Mouse (Mus musculus) midbrain, embryonic 16.5 days (tissue): Measurements from ENCODE around the gene Oxct2a. TPM values are rescaled to one million over a fixed set of nuclear protein-coding genes. Genes with fewer than 3 reads are reported as not detected.
"Not testable (repeated sequence)": the region's sequence is repeated elsewhere in the genome, so short reads cannot be mapped to it uniquely, and the experiment has no call there.

ENCODE experiments used
- ATAC-seq: fragments of 200-750 bp; cut with Nextera tagmentation; 2 replicates; pipeline ENCODE4 v1.8.0; 2017; ENCODE audit warnings: moderate TSS enrichment
- H3K27ac ChIP-seq: fragments of 300-500 bp; sonication (generic); 2 replicates; pipeline ENCODE4 v1.5.1; 2014; ENCODE audit warnings: mild to moderate bottlenecking, low read length, mixed read lengths
- H3K27me3 ChIP-seq: fragments of 300-500 bp; sonication (generic); 2 replicates; pipeline ENCODE4 v1.6.1; 2014; ENCODE audit warnings: low read depth, low read length, mixed read lengths; ENCODE audit not compliant: control insufficient read depth, insufficient read depth
- H3K36me3 ChIP-seq: fragments of 300-500 bp; sonication (generic); 2 replicates; pipeline ENCODE4 v1.6.1; 2014; ENCODE audit warnings: mild to moderate bottlenecking, low read length, moderate library complexity, mixed read lengths; ENCODE audit not compliant: control insufficient read depth, insufficient read depth
- H3K4me1 ChIP-seq: fragments of 300-500 bp; sonication (generic); 2 replicates; pipeline ENCODE4 v1.6.1; 2014; ENCODE audit warnings: mild to moderate bottlenecking, low read length, mixed read lengths; ENCODE audit not compliant: control insufficient read depth, insufficient read depth
- H3K4me2 ChIP-seq: fragments of 300-500 bp; sonication (generic); 2 replicates; pipeline ENCODE4 v1.6.1; 2014; ENCODE audit warnings: mild to moderate bottlenecking, low read length, mixed read lengths
- H3K4me3 ChIP-seq: fragments of 300-500 bp; sonication (generic); 2 replicates; pipeline ENCODE4 v1.5.1; 2014; ENCODE audit warnings: low read depth, mild to moderate bottlenecking, low read length, moderate library complexity, mixed read lengths
- H3K9ac ChIP-seq: fragments of 300-500 bp; sonication (generic); 2 replicates; pipeline ENCODE4 v1.6.1; 2014; ENCODE audit warnings: low read depth, low read length, mixed read lengths
- H3K9me3 ChIP-seq: fragments of 300-500 bp; sonication (generic); replicated peaks from 2 replicates; pipeline ENCODE4 v1.6.1; 2014; ENCODE audit warnings: mild to moderate bottlenecking, low read length, mixed read lengths; ENCODE audit not compliant: control insufficient read depth, poor library complexity, severe bottlenecking
- WGBS: fragments of 180-500 bp; shearing (Covaris S2); extraction: QIAGEN DNeasy Blood & Tissue Kit; methylation state at CpG from one replicate; pipeline ENCODE4 v1.1.7; 2014; 5-methylcytosine and 5-hydroxymethylcytosine counted together
- polyA plus RNA-seq: library from polyadenylated mRNA; unstranded; fragments of >200 nt; fragmentation: Nextera tagmentation; extraction: Ambion mirVana; gene quantifications from 2 replicates; pipeline ENCODE4 v1.2.1, GENCODE M21; 2015

Oxct2a gene
- polyA plus RNA-seq, 1 experiment from 2014 or later: not detected

GRCm38 (mm10) chr4:123298980-123299670 is 24.3 kb downstream of the Oxct2a start:
- WGBS: 93% methylated on average over 11 of the region's 11 CpGs
- H3K9ac ChIP-seq: no peak overlapping the region
- ATAC-seq: no peak
- no peaks in the 10 kb centered on the region for H3K9me3 ChIP-seq
- peaks cover 47% of the 10 kb centered on the region for H3K36me3 ChIP-seq
- H3K4me3 ChIP-seq: no peak overlapping the region
- H3K4me1 ChIP-seq: no peaks in the 10 kb centered on the region
- no peak overlapping the region for H3K4me2 ChIP-seq
- H3K27me3 ChIP-seq: no peaks in the 10 kb centered on the region
- H3K27ac ChIP-seq: no peak overlapping the region

- no peak for ATAC-seq
- WGBS: 91% methylated on average over 4 of the region's 4 CpGs
- peaks cover 43% of the 10 kb centered on the region for H3K36me3 ChIP-seq
Observed at GRCm38 (mm10) chr4:123298226-123298625, 25.2 kb downstream of the Oxct2a start.

GRCm38 (mm10) chr4:123297195-123297960 is 26.1 kb downstream of the Oxct2a start:
- peaks cover 44% of the 10 kb centered on the region for H3K36me3 ChIP-seq
- no peaks in the 10 kb centered on the region for H3K4me1 ChIP-seq
- no peak overlapping the region for H3K9ac ChIP-seq
- H3K27ac ChIP-seq: no peak overlapping the region
- ATAC-seq: no peak
- H3K9me3 ChIP-seq: no peaks in the 10 kb centered on the region
- 89% methylated on average over 22 of the region's 22 CpGs for WGBS
- H3K27me3 ChIP-seq: no peaks in the 10 kb centered on the region
- H3K4me3 ChIP-seq: no peak overlapping the region
- no peak overlapping the region for H3K4me2 ChIP-seq

More at GRCm38 (mm10) chr4:123298226-123298625, 25.2 kb downstream of the Oxct2a start:
- H3K4me3 ChIP-seq: no peak overlapping the region
- H3K9me3 ChIP-seq: no peaks in the 10 kb centered on the region
- no peak overlapping the region for H3K27ac ChIP-seq
- no peak overlapping the region for H3K9ac ChIP-seq
- H3K27me3 ChIP-seq: no peaks in the 10 kb centered on the region
- H3K4me2 ChIP-seq: no peak overlapping the region
- no peaks in the 10 kb centered on the region for H3K4me1 ChIP-seq

GRCm38 (mm10) chr4:123296148-123296534 is 27.3 kb downstream of the Oxct2a start:
- no peak for ATAC-seq
- no peaks in the 10 kb centered on the region for H3K27me3 ChIP-seq
- 83% methylated on average over 5 of the region's 5 CpGs for WGBS
- H3K9me3 ChIP-seq: no peaks in the 10 kb centered on the region
- no peak overlapping the region for H3K27ac ChIP-seq
- H3K36me3 ChIP-seq: peaks cover 42% of the 10 kb centered on the region
- no peak overlapping the region for H3K4me3 ChIP-seq
- no peak overlapping the region for H3K4me2 ChIP-seq
- H3K9ac ChIP-seq: no peak overlapping the region
- H3K4me1 ChIP-seq: no peaks in the 10 kb centered on the region

- no peak for ATAC-seq
Observed at GRCm38 (mm10) chr4:123295516-123296147, 27.8 kb downstream of the Oxct2a start.

GRCm38 (mm10) chr4:123295026-123295425 is 28.4 kb downstream of the Oxct2a start:
- not testable (repeated sequence) for ATAC-seq, H3K27me3 ChIP-seq, H3K4me1 ChIP-seq, H3K9ac ChIP-seq, H3K9me3 ChIP-seq, H3K27ac ChIP-seq, H3K4me3 ChIP-seq, H3K4me2 ChIP-seq
- 94% methylated on average over 15 of the region's 15 CpGs for WGBS
- H3K36me3 ChIP-seq: peaks cover 46% of the 10 kb centered on the region

More at GRCm38 (mm10) chr4:123295516-123296147, 27.8 kb downstream of the Oxct2a start:
- 94% methylated on average over 21 of the region's 21 CpGs for WGBS
- Histone ChIP-seq H3K4me1 (no peaks in the 10 kb centered on the region), H3K9me3 (no peaks in the 10 kb centered on the region), H3K4me2 (no peak overlapping the region), H3K36me3 (peaks cover 45% of the 10 kb centered on the region), H3K27me3 (no peaks in the 10 kb centered on the region), H3K4me3 (no peak overlapping the region), H3K9ac (no peak overlapping the region), H3K27ac (no peak overlapping the region)

- H3K4me2 ChIP-seq: no peak overlapping the region
- no peaks in the 10 kb centered on the region for H3K4me1 ChIP-seq
- no peak for ATAC-seq
- peaks cover 50% of the 10 kb centered on the region for H3K36me3 ChIP-seq
- no peak overlapping the region for H3K9ac ChIP-seq
- 85% methylated on average over 7 of the region's 7 CpGs for WGBS
- no peaks in the 10 kb centered on the region for H3K27me3 ChIP-seq
- H3K4me3 ChIP-seq: no peak overlapping the region
- no peaks in the 10 kb centered on the region for H3K9me3 ChIP-seq
- no peak overlapping the region for H3K27ac ChIP-seq
Observed at GRCm38 (mm10) chr4:123293661-123294443, 29.6 kb downstream of the Oxct2a start.

GRCm38 (mm10) chr4:123292989-123293388 is 30.4 kb downstream of the Oxct2a start:
- H3K4me3 ChIP-seq: no peak overlapping the region
- no peak overlapping the region for H3K9ac ChIP-seq
- WGBS: 92% methylated on average over 7 of the region's 7 CpGs
- no peaks in the 10 kb centered on the region for H3K27me3 ChIP-seq
- no peaks in the 10 kb centered on the region for H3K4me1 ChIP-seq
- no peak overlapping the region for H3K4me2 ChIP-seq
- no peaks in the 10 kb centered on the region for H3K9me3 ChIP-seq
- no peak overlapping the region for H3K27ac ChIP-seq
- ATAC-seq: no peak
- peaks cover 46% of the 10 kb centered on the region for H3K36me3 ChIP-seq
